Mouse (Mus musculus) retina, embryonic 14.5 days (tissue): ENCODE measurements around the gene Vmn1r224.

ENCODE experiments used
- DNase-seq: peaks from one replicate; pipeline ENCODE4 v3.0.0-alpha.2; 2015; ENCODE audit warnings: low spot score

Vmn1r224 gene

DNA sequence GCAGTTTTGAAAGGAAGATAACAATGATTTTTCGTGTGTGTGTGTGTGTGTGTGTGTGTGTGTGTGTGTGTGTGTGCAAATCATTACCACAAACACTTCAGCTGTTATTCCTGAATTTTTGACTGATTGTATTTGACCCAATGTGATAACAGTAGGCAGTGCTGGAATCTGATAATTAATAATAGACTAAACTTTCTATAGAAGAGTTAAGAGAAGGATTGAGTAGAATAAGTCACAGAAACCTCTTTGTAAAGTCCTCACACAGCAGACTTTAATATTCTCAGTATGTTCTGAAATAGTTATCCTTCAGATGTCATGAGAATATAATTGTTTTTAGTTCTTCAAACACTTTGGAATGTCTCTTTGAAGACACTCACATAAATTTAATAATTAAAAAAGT is at the start of gene Vmn1r224:
TSS of gene Vmn1r224 (plus strand) at position 301 of the 400 bp plus-strand sequence.
- DNase-seq, result no peak

DNA sequence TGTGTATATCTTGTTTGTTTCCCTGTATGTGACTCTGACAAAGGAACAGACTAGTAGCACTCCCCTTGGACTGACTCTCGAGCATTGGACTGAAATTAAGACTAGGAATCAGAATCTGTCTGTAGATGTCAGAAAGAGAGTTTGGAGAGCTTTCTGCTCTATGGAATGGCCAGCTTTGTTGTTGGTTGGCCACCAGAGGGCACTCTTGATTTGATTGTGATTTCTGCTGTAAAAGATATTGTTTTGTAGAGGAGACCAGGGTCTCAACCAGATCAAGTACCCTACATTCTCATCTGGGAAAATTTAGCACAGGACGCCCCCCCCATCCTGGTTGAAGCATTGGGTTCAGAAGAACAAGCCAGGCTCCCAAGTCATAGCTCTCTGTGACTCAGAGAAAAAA is 14.8 kb upstream of the Vmn1r224 start:
- DNase-seq, result no peak

DNA sequence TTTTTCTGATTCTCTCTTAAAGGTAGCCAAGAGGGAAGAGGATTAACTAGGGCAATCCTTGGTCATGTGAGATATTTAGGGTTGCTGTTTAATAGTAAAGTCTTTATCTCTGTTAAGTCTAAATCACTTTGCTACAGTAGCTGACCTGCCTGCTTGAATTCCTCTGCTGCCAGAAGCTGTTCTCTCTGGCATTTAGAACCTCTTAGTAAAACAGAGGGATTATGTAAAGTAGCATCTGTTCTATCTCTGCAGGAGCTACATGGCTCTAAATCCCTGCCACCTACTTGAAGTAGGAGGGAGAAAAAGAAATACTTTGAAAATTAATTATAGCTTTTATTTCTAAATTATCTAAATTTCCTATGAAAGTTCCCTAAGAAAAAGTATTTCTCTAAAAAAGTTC is 25.3 kb downstream of the Vmn1r224 start:
- no peak for DNase-seq

DNA sequence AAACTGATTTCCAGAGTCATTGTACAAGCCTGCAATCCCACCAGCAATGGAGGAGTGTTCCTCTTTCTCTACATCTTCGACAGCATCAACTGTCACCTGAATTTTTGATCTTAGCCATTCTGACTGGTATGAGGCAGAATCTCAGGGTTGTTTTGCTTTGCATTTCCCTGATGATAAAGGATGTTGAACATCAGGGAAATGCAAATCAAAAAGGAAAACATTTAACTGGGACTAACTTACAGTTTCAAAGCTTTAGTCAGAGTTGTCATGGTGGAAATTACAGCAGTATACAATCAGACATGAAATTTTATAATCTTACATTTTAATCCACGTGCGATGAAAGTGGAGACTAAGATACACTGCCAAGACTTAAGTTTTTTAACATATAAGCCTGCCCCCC is 59.4 kb downstream of the Vmn1r224 start:
- DNase-seq, result no peak
